Mouse (Mus musculus): ENCODE results near the gene Ppp1r18. TPM values are rescaled to one million over a fixed set of nuclear protein-coding genes. Genes with fewer than 3 reads are reported as not detected.

Gene Ppp1r18
- total and polyA plus RNA-seq, 2 experiments from 2014 or later = 22.3 to 29.5 TPM

DNA sequence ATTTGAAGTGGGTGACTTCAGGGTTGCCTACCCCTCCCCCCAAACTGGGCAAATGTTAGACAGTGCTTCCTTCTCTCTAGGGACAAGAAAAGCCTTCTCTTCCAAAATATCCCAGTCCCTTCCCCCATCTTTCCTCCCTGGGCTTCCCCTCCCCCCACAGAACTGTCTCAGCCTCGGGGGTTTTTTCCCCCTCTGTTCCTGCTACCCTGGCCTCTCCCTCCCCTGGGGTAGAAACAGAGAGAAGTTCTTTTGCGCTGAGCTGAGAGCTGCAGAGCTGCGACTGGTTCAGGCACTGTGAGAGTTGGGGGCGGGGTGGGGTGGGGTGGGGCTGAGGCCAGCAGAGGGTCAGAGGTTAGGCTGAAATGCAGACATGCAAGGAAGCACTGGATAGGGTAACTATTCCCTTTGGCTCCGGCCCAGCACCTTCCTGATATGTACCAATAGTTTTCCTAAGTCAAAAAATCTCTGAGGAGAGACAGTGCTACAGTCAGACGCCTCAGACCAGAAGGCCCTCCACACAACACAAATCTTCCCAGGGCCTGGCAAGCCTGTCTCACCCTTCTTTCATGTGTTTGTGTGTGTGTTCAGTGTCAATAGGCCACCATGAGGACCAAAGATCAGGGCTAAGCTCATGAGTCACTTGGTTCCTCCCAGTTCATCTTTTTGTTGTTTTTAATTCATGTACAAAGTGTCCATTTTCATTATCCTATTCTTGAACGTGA lies 4.1 kb downstream of the Ppp1r18 start:
- H3K4me1 ChIP-seq (ENCODE audit: insufficient read depth) = peaks cover 24% of the 10 kb centered on the region
- 6% methylated on average over 7 of the region's 7 CpGs for WGBS
- peak overlapping the region; percentile 56 for H3K4me2 ChIP-seq (ENCODE audit: low read depth)
- no peaks in the 10 kb centered on the region for H3K9me3 ChIP-seq (ENCODE audit: low read length)
- no peak for TF ChIP-seq CTCF (IDR thresholded peaks at IDR 0.05; ENCODE audit: low read depth)
- no peak for DNase-seq
- H3K9ac ChIP-seq = peak overlapping the region; percentile 50
- H3K27ac ChIP-seq (ENCODE audit: low read depth, low read length) = peak overlapping the region; percentile 54
- H3K27me3 ChIP-seq (ENCODE audit: insufficient read depth, low read length) = no peaks in the 10 kb centered on the region
- H3K36me3 ChIP-seq (ENCODE audit: insufficient read depth) = 0 out of 2 replicates have a peak, but pooled peaks cover 4% of the 10 kb centered on the region
- no peak for ATAC-seq
- H3K4me3 ChIP-seq (ENCODE audit: low read depth, low read length) = peak overlapping the region; percentile 70

DNA sequence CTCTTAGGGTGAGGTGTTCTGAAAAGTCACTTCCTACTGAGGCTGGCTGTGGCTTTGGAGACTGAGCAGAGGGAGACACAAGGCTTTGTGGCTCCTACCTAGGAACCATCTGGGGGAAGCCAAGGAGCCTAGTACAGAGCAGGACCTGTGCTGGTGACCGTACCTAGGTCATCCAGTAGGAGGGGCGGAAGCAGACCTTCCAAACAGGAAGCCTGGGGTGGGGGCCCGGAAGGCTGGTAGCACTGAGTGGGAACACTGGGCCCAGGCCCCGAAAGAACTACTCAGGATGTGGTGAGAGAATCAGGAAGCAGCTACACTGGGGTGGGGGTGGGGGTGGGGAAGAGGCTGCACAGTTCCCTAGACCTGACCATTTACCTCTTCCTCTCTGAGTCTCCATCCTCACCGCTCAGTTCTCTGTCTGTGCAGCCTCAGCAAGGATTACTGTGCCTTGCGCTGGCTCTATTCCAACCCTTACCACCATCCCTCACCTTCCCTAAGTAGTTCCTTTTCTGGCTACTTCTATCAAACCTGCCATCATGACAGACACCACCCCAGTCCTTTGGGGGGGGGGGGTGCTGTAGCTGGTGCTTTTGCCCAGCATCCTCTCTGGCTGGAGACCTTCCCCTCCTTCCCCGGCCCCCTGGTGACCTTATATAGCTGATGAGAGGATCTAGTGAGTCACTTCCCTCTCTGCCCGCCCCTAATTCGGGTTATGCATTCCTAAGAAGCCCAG lies 4.9 kb downstream of the Ppp1r18 start:
- ATAC-seq (no peak), DNase-seq (no peak)
- Histone ChIP-seq H3K4me3 (ENCODE audit: low read depth, low read length) (peak overlapping the region; percentile 70), H3K27me3 (ENCODE audit: insufficient read depth, low read length) (no peaks in the 10 kb centered on the region), H3K4me1 (ENCODE audit: insufficient read depth) (peaks cover 24% of the 10 kb centered on the region; the same call in 1 of the 2 replicates), H3K9ac (peak overlapping the region; percentile 2; the same call in 1 of the 2 replicates), H3K36me3 (ENCODE audit: insufficient read depth) (0 out of 2 replicates have a peak, but pooled peaks cover 12% of the 10 kb centered on the region), H3K4me2 (ENCODE audit: low read depth) (peak overlapping the region; percentile 56), H3K27ac (ENCODE audit: low read depth, low read length) (peak overlapping the region; percentile 40; the same call in 1 of the 2 replicates), H3K9me3 (ENCODE audit: low read length) (no peaks in the 10 kb centered on the region)
- TF ChIP-seq CTCF (IDR thresholded peaks at IDR 0.05; ENCODE audit: low read depth) = no peak
- WGBS = 71% methylated on average over 9 of the region's 9 CpGs

- ATAC-seq (no peak), DNase-seq (no peak)
- TF ChIP-seq CTCF (IDR thresholded peaks at IDR 0.05; ENCODE audit: low read depth) = peak; percentile 72
- Histone ChIP-seq H3K9ac (no peak overlapping the region), H3K27ac (ENCODE audit: low read depth, low read length) (peak overlapping the region; percentile 40; the same call in 1 of the 2 replicates), H3K4me1 (ENCODE audit: insufficient read depth) (peaks cover 24% of the 10 kb centered on the region; the same call in 1 of the 2 replicates), H3K27me3 (ENCODE audit: insufficient read depth, low read length) (no peaks in the 10 kb centered on the region), H3K9me3 (ENCODE audit: low read length) (no peaks in the 10 kb centered on the region), H3K4me3 (ENCODE audit: low read depth, low read length) (peak overlapping the region; percentile 70; the same call in 1 of the 2 replicates), H3K4me2 (ENCODE audit: low read depth) (peak overlapping the region; percentile 56), H3K36me3 (ENCODE audit: insufficient read depth) (0 out of 2 replicates have a peak, but pooled peaks cover 12% of the 10 kb centered on the region)
- 83% methylated on average over 8 of the region's 8 CpGs for WGBS
Measured at GRCm38 (mm10) chr17:35870884-35871696, 5.7 kb downstream of the Ppp1r18 start.

DNA sequence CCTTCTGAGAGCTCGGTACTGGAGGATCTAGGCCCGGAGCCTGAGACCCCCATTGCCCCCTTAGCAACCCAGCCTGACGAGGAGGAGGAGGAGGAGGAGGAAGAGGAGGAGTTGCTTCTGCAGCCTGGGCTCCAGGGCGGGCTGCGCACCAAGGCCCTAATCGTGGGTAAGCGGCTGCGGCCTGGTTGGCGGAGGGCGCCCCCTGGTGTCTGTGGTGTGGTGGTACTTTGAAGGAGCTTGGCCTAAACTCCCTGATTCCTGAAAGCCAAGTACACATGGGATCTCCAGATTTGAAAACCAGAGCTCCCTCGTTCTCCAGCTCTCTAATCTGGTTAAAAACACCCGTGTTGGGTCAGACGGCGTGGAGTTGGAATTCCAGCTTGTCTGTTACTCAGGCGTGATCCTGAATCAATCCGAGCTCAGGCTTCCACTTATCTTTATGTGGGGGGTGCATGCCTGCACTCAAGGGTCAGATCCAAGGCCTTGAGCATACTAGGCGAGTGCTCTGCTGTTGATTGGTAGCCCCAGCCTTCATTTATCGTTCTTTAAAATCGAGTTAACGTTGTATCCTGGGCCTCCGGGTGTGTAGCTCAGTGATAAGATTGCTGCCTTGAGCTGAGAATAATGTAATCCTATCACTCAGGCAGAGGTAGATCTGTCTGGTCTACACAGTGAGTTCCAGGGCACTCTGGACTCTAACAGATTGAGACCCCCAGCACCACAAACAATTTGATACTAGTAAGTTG lies 8.6 kb downstream of the Ppp1r18 start:
- H3K27me3 ChIP-seq (ENCODE audit: insufficient read depth, low read length) = no peaks in the 10 kb centered on the region
- H3K4me3 ChIP-seq (ENCODE audit: low read depth, low read length) = no peak overlapping the region
- no peak overlapping the region for H3K9ac ChIP-seq
- no peaks in the 10 kb centered on the region for H3K9me3 ChIP-seq (ENCODE audit: low read length)
- DNase-seq (peak; percentile 88), ATAC-seq (peak; percentile 71)
- no peak overlapping the region for H3K27ac ChIP-seq (ENCODE audit: low read depth, low read length)
- 0 out of 2 replicates have a peak, but pooled peaks cover 12% of the 10 kb centered on the region for H3K36me3 ChIP-seq (ENCODE audit: insufficient read depth)
- WGBS = 32% methylated on average over 21 of the region's 21 CpGs
- no peak overlapping the region for H3K4me2 ChIP-seq (ENCODE audit: low read depth)
- H3K4me1 ChIP-seq (ENCODE audit: insufficient read depth) = 0 out of 2 replicates have a peak, but pooled peaks cover 11% of the 10 kb centered on the region
- TF ChIP-seq CTCF (IDR thresholded peaks at IDR 0.05; ENCODE audit: low read depth) = peak; percentile 93

DNA sequence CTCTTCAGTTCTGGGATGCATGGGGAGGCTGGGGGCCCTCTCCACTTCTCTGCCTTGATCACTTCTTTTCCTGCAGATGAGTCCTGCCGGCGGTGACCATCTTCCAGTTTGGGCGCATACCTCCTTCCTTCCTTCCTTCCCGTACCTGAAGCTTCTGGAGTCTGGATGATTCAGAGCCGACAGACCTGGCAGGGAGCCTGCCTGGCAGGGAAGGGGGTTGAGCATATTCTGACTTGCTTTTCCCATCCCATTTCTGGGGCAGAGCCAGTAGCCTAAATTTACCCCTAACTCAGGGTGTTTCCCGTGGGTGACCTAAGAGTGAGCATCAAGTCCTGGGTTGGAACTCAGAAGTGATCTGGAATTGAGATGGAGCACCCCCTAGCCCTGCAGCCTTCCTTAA lies 9.3 kb downstream of the Ppp1r18 start:
- 0 out of 2 replicates have a peak, but pooled peaks cover 9% of the 10 kb centered on the region for H3K4me1 ChIP-seq (ENCODE audit: insufficient read depth)
- 74% methylated on average over 6 of the region's 6 CpGs for WGBS
- ATAC-seq = no peak
- H3K9me3 ChIP-seq (ENCODE audit: low read length) = no peaks in the 10 kb centered on the region
- 0 out of 2 replicates have a peak, but pooled peaks cover 12% of the 10 kb centered on the region for H3K36me3 ChIP-seq (ENCODE audit: insufficient read depth)
- TF ChIP-seq CTCF (IDR thresholded peaks at IDR 0.05; ENCODE audit: low read depth) = no peak
- H3K27me3 ChIP-seq (ENCODE audit: insufficient read depth, low read length) = no peaks in the 10 kb centered on the region
- no peak overlapping the region for H3K9ac ChIP-seq
- no peak overlapping the region for H3K27ac ChIP-seq (ENCODE audit: low read depth, low read length)
- H3K4me2 ChIP-seq (ENCODE audit: low read depth) = no peak overlapping the region
- H3K4me3 ChIP-seq (ENCODE audit: low read depth, low read length) = no peak overlapping the region
- DNase-seq = no peak
